Mouse (Mus musculus) heart, postnatal 25 days (tissue): Measurements from ENCODE around the gene Zkscan4. TPM values are rescaled to one million over a fixed set of nuclear protein-coding genes. Genes with fewer than 3 reads are reported as not detected.
"Not testable (repeated sequence)": the region's sequence is repeated elsewhere in the genome, so short reads cannot be mapped to it uniquely, and the experiment has no call there.

Source experiments
- DNase-seq: peaks from one replicate; pipeline ENCODE4 v3.0.0; 2022; ENCODE audit warnings: low spot score
- intact Hi-C: fragments of 180-260 bp; cut with DNase I; formaldehyde crosslinking; loops from one replicate; pipeline ENCODE4 v1.15.1; 2025
- microRNA-seq: library from miRNA; unstranded; fragments of <30 nt; microRNA quantifications from one replicate; pipeline ENCODE4 v1.2.0, GENCODE M21; 2022
- total RNA-seq, 2 experiments: library from RNA; stranded (reverse); gene quantifications; 2 replicates each; pipeline ENCODE4 v1.2.3; 2021

The Zkscan4 gene
- total RNA-seq, 2 experiments from 2014 or later, result 1.3 to 1.6 TPM

DNA sequence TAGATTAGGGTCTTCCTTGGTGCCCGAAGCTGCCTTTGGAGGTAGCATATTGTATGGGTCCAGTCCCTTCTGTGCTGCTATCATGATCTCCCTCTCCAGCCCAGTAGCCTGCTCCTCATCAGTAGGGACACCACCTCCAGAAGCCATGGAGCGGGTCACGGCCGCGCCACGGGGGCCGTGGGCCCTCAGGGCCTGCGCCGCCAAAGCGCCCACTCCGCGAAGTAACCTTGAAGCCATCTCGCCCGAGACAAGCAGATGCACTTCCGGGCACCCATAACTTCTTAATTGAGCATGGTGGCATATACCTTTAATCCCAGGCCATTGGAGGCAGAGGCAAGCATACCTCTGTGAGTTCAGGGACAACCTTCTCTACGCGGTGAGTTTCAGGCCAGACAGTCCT is 22.5 kb downstream of the Zkscan4 start, which contains the start of gene Gm11273:
Gene Gm11273 (minus strand): TSS at position 237 of the 400 bp plus-strand sequence.
- DNase-seq, intact Hi-C loops: not testable (repeated sequence)

DNA sequence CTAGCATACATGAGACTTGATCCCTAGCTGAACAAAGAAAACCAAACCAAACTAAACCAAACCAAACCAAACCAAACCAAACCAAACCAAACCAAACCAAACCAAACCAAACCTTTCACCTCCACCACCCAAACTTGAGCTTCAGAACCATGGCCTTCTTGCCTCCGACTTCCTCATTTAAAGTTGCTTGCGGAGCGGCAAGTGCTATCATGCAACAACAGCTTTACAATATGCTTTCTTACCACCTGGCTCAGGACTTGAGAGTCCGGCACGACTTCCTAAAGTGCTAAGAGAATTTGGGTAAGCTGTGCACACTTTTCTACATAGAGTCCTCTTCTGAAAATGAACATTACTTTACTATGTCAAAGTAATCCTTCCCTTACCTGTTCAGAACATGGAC is 23.6 kb downstream of the Zkscan4 start:
- no peak for DNase-seq
- intact Hi-C loops, result no loop called here

DNA sequence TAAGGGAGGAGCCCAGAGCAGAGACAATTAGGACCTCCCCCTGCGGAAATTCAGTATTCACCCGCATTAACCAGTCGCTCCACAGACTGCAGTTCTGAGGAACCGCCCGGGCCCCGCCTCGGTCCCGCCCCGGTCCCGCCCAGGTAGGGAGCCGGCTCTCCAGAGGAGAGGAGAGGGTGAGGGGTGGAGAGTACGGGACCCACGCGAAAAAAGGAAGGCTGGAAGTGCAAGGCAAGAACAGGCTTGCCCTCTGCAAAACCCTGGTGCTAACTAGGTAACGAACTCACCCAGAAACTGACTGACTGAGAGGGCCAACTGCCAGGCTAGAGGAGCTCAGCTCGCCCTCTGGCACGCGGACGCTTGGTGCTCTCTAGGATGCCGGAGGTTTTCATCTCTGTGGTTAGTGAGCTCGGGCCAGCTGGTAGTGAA is 27.5 kb downstream of the Zkscan4 start:
- intact Hi-C loops, result loop anchor here (1.0 to 5.0 kb wide), 4 partner anchors 25 to 97 kb away; partner anchors contain the start of genes Nkapl, Zkscan8 and Zscan26
- DNase-seq, result peak; percentile 63

DNA sequence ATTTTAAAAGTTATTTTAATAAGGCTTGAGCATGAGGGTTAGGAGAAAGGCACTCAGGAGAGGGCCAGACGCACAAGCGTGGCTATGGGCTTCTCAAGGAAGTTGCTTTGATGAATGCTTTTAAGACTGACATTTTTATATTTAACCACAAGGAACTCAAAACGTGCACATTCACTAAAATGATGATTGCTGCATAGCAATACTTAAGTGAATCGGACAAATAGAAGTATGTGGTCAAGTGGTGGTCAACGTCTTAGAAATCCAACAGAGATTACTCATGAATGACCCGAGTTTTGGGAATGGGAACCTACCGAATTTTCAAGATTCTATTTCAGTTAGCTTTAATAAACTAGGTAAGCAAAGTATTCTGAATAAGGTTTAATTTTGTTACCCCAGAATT is 51.4 kb downstream of the Zkscan4 start:
- DNase-seq, result no peak
- intact Hi-C loops, result loop anchor here (2.0 to 5.0 kb wide), 5 partner anchors 49 to 182 kb away; partner anchors contain the start of genes Nkapl, Zkscan3 and Zscan26

DNA sequence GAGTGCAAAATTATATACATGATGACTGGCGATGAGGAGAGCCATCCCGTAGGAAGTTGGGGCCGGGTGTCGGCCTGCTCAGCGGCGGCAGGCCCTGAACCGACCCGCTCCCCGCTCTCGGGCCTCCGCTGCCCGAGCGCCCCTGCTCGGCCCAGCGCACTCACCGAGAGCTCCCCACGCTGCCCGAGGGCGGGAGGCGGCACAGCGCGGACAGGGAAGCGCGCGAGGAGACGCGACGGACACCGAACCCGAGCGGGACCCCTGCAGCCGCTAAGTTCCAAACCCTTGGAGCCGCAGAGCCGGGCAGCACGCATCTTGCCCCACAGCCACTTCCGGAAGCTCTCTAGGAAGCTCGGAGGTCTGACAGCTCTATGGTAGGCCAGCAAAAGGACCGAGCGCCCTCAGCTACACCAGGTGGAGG is 52.1 kb downstream of the Zkscan4 start, which contains the start of gene Zkscan8:
Gene Zkscan8 (minus strand): TSS at position 340 of the 421 bp plus-strand sequence.
- DNase-seq, result peak; percentile 74
- intact Hi-C loops, result loop anchor here (1.0 to 5.0 kb wide), 7 partner anchors 24 to 182 kb away; partner anchors contain the start of genes Nkapl, Zkscan3, Zscan12 and Zscan26

Small RNA genes lying within 50 kb of the gene (microRNA-seq; reads per million reads assigned to microRNA genes)
- gene Mir1896, result not detected

Other genes with a start within 250 kb of the Zkscan4 start
- not detected for gene Gpx5, start 186.2 kb upstream of the Zkscan4 start, total RNA-seq
- gene Gpx6, start 166.8 kb upstream of the Zkscan4 start, total RNA-seq, result not detected
- not detected for gene Olfr1367, start 132.0 kb upstream of the Zkscan4 start, total RNA-seq
- 1 to 10 TPM; 5.0 to 5.4 TPM for gene Zscan12, start 116.1 kb upstream of the Zkscan4 start, total RNA-seq
- 10 to 100 TPM; 28.3 to 30.6 TPM for gene Zkscan3, start 76.2 kb upstream of the Zkscan4 start, total RNA-seq
- gene Pgbd1, start 37.8 kb upstream of the Zkscan4 start, total RNA-seq, result under 1 TPM; 0.39 to 0.44 TPM
- gene Zscan26, start 25.2 kb upstream of the Zkscan4 start, total RNA-seq, result 10 to 100 TPM; 20.2 to 21.8 TPM
- gene Nkapl, start 10.4 kb upstream of the Zkscan4 start, total RNA-seq, result under 1 TPM; 0.39 to 0.75 TPM
- gene Gm10065, start 534 bp downstream of the Zkscan4 start, total RNA-seq, result not detected
- 10 to 100 TPM; 26.8 TPM for gene AK157302, start 16.3 kb downstream of the Zkscan4 start, total RNA-seq
- 100 to 1,000 TPM; 251 to 252 TPM for gene Gm11273, start 22.5 kb downstream of the Zkscan4 start, total RNA-seq
- 10 to 100 TPM; 10.5 to 11.1 TPM for gene Zkscan8, start 52.2 kb downstream of the Zkscan4 start, total RNA-seq
- not detected for gene Olfr1366, start 63.9 kb downstream of the Zkscan4 start, total RNA-seq
- not detected for gene Olfr1535, start 81.0 kb downstream of the Zkscan4 start, total RNA-seq
- gene Olfr1364, start 102.9 kb downstream of the Zkscan4 start, total RNA-seq, result not detected
- not detected for gene Olfr1362, start 135.1 kb downstream of the Zkscan4 start, total RNA-seq
- gene Olfr11, start 163.6 kb downstream of the Zkscan4 start, total RNA-seq, result not detected
- not detected for gene Olfr1361, start 184.5 kb downstream of the Zkscan4 start, total RNA-seq
- not detected for gene Olfr1360, start 198.5 kb downstream of the Zkscan4 start, total RNA-seq
- gene Olfr1359, start 219.2 kb downstream of the Zkscan4 start, total RNA-seq, result not detected
- gene Hist1h2bl, start 237.2 kb downstream of the Zkscan4 start, total RNA-seq, result 10 to 100 TPM; 19.7 to 24.0 TPM
- gene Hist1h2ai, start 237.5 kb downstream of the Zkscan4 start, total RNA-seq, result 10 to 100 TPM in 1 of 2 experiments, not detected in 1; 17.9 TPM
- gene Hist1h3h, start 238.8 kb downstream of the Zkscan4 start, total RNA-seq, result 10 to 100 TPM; 16.8 to 25.9 TPM
- gene Hist1h2bm, start 243.1 kb downstream of the Zkscan4 start, total RNA-seq, result 1 to 10 TPM; 5.5 to 6.1 TPM